Mouse (Mus musculus) urinary bladder, postnatal 14 days (tissue): ENCODE measurements at regions not wholly inside any gene's neighbourhood (a gene's known extent, or its start where the extent isn't known, plus 50 kb on each side); places are given as distances from the start of the nearest gene placed in this dataset.

Source experiments
- DNase-seq: peaks from one replicate; pipeline ENCODE4 v3.0.0; 2021; ENCODE audit warnings: low spot score

DNA sequence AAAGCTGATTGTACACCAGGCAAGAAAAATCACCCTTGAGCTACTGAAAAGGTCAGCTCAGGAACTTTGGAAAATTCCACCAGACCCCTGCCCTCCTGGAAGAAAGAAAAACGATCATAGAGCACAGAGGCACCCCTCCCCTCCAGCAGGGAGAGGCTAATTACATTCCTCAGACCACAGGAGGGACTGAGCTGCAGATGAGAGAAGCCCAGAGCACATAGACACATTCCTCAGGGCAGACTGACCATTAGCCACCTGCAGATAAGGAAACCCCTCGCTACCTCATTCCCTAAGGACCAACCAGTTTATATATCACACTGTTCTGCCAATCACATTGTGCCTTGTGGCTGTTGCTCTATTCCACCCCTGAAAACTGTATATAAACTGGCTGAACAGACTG, 230.3 kb downstream of the Parp8 start:
- DNase-seq = no peak

DNA sequence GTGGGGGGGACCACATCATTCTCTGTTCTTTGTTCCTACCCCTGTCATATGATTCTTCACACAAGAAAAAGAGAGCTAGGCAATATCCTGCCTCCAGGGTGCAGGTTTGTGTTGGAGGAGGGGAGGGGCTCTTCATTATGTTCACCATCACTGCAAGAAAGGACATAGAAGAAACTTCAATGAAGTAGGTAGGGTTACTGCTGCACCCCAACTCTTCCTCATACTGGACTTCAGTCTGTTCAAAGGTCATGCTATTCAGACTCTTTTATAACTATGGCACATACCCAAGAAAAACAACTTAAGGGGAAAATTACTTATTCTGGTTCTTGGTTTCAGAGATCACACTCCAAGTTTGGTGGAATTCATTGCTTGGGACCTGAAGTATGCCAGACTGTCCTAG, 243.7 kb downstream of the Parp8 start:
- DNase-seq = no peak

DNA sequence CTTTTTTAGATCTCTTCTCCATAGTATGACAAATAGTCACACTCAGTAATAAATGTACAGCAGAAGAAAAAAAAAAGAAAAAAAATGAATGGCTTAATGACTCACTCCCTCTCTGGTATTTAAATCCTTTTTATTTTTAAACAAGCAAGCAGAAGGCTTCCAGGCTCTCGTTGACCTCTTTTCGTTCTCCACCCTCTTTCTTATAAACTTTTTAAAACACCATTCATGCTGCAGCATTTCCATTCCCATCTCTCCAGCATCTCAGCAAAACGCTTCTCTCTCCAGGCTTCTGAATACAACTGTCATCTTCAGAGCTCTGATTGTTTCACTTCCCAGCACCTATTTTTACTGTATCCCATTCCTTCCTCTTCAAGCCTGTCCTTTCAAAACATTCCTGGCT, 259.8 kb downstream of the Parp8 start:
- DNase-seq = no peak

- DNase-seq = no peak
Observed at GRCm38 (mm10) chr13:116759912-116760311, 265.4 kb downstream of the Parp8 start.

- no peak for DNase-seq
Observed at GRCm38 (mm10) chr13:116740825-116741224, 284.5 kb downstream of the Parp8 start.

DNA sequence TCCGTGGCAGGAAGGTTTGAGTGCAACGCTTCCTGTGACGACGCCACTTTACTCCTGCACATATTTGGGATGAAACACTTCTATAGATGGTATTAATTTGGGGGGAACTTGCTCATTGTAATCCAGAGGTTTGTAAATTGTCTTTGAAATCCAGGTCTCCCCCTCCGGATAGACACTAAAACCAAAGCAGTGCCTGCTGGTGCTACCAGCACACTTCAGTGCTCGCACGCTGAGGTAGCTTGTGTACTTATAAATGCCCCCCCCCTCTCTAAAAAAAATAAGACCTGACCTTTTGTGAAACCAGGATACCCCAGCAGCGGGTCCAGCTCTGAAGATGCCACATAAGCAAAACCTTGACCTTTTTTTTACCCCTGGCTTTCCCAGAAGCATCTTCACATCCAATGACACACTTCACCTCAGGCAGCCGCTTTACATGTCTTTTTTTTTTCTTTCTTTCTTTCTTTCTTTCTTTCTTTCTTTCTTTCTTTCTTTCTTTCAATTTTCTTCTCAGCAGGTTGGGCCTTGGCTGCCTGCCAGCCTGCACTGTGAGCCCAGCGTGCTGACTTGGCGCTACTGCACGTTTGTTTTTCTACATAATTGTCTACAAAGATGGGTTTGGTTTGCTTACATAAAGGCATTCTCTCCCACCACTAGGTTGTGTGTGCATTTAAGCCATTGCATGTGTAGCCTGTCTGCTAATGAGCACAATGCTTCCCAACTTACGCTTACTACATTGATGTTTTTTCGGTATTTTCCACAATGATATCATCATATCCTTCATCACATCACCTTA, 301.8 kb downstream of the Parp8 start:
- no peak for DNase-seq

- peak; percentile 60 for DNase-seq
Observed at GRCm38 (mm10) chr13:116714809-116715208, 310.5 kb downstream of the Parp8 start.

DNA sequence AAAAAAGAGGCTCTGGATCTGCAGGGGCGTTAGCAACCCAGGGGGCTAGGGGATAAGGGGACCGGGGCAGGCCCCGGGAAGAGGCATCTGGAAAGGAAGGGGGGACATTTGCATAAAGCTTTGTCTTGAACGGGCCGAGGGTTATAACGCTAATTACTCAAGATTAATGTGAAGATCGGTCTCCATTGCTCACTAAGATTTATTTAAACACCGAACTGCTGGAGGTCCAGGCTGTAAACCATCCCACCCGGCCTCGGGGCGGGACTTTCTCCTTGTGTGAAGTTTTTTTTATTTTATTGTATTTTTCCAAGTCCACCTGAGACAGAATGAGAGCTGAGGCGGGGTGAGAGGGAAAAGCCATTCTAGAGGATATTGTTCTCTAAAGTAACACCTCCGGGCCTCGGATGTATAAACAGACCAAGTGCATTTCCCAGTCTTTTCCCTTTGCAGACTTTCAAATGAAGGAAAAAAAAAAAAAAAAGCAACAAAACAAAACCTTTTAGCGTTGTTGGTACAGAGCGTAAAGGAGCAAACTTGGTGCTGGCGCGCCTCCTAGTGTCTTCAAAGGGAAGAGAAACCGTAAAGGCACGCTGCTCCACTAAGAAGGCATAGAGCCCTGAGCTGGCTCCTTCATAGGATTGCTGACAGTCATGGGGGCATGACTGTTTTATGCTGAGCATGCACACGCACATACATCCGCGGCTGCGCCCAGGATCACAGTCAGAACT, 313.3 kb downstream of the Parp8 start:
- peak; percentile 72 for DNase-seq

GRCm38 (mm10) chr13:116711148-116711865, 314.0 kb downstream of the Parp8 start:
- DNase-seq = no peak

- no peak for DNase-seq
Observed at GRCm38 (mm10) chr13:116709671-116710070, 315.7 kb downstream of the Parp8 start.

- DNase-seq = no peak
Observed at GRCm38 (mm10) chr13:116708846-116709245, 316.5 kb downstream of the Parp8 start.

DNA sequence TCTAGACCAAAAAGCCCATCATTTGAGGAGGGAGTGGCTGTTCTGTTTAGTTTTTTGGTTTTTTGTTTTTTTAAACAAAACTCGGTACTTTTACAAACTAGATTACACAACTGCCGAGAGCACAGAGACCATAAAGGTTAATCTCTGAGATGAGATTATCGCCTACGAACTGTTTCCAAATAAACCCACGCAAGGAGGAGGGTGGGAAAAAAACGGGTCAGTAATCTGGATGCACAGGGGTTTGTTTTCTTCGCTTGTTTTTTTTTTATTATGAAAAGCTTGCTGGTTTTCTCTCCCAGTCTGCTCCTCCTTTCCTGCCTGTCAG, 316.9 kb downstream of the Parp8 start:
- no peak for DNase-seq

- DNase-seq = no peak
Observed at GRCm38 (mm10) chr13:116707621-116708455, 317.5 kb downstream of the Parp8 start.

GRCm38 (mm10) chr13:116706401-116707330, 318.7 kb downstream of the Parp8 start:
- no peak for DNase-seq

- peak; percentile 11 for DNase-seq
Observed at GRCm38 (mm10) chr13:116705611-116706386, 319.5 kb downstream of the Parp8 start.

DNA sequence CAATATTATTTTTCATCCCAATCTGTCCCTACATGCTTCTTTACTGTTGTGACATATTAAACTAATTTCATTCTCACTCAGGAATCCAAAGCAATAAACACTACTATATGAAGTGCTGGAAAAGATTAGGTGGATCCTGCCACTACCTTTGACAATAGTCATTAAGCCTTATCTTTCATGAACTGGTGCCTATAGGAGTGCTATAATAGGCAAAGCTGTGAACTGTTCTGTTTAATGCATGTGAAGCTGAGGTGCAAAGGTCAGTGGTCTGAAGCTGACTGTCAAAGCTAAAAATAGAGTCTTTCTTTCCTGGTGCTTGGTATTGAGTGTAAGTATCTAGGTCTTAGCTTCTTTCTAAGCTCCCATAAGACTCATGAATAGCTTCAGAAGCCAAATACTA, 336.6 kb downstream of the Parp8 start:
- no peak for DNase-seq
